Mouse (Mus musculus) fibroblast of lung, adult 2 months (primary cell): Measurements from ENCODE around the gene Cubn.

Experiments used
- DNase-seq: peaks from one replicate; pipeline ENCODE4 v3.0.0-alpha.2; 2011; ENCODE audit warnings: low read depth

Cubn gene

GRCm38 (mm10) chr2:13491734-13492133 lies at the start of gene Cubn:
TSS of gene Cubn (minus strand) at chr2:13491813.
- DNase-seq: no peak

GRCm38 (mm10) chr2:13539860-13540259 lies 48.2 kb upstream of the Cubn start:
- no peak for DNase-seq

GRCm38 (mm10) chr2:13538704-13539377 lies 47.2 kb upstream of the Cubn start:
- no peak for DNase-seq

- no peak for DNase-seq
Measured at GRCm38 (mm10) chr2:13538258-13538657, 46.6 kb upstream of the Cubn start.

GRCm38 (mm10) chr2:13537733-13538132 lies 46.1 kb upstream of the Cubn start:
- DNase-seq: no peak

- no peak for DNase-seq
Measured at GRCm38 (mm10) chr2:13536747-13537146, 45.1 kb upstream of the Cubn start.

- no peak for DNase-seq
Measured at GRCm38 (mm10) chr2:13530639-13531038, 39.0 kb upstream of the Cubn start.

GRCm38 (mm10) chr2:13529253-13529933 lies 37.8 kb upstream of the Cubn start:
- no peak for DNase-seq

GRCm38 (mm10) chr2:13527531-13527930 lies 35.9 kb upstream of the Cubn start:
- no peak for DNase-seq

- no peak for DNase-seq
Measured at GRCm38 (mm10) chr2:13527125-13527524, 35.5 kb upstream of the Cubn start.

GRCm38 (mm10) chr2:13526205-13526604 lies 34.6 kb upstream of the Cubn start:
- no peak for DNase-seq

GRCm38 (mm10) chr2:13523540-13524456 lies 32.2 kb upstream of the Cubn start:
- no peak for DNase-seq

GRCm38 (mm10) chr2:13522106-13522505 lies 30.5 kb upstream of the Cubn start:
- no peak for DNase-seq

GRCm38 (mm10) chr2:13514949-13515348 lies 23.3 kb upstream of the Cubn start:
- DNase-seq: no peak

GRCm38 (mm10) chr2:13502717-13503116 lies 11.1 kb upstream of the Cubn start:
- no peak for DNase-seq

GRCm38 (mm10) chr2:13501553-13501952 lies 9.9 kb upstream of the Cubn start:
- DNase-seq: no peak

- DNase-seq: no peak
Measured at GRCm38 (mm10) chr2:13500298-13500999, 8.8 kb upstream of the Cubn start.

- DNase-seq: no peak
Measured at GRCm38 (mm10) chr2:13499196-13499595, 7.6 kb upstream of the Cubn start.

GRCm38 (mm10) chr2:13496087-13496486 lies 4.5 kb upstream of the Cubn start:
- DNase-seq: no peak

- DNase-seq: no peak
Measured at GRCm38 (mm10) chr2:13492927-13493326, 1.3 kb upstream of the Cubn start.

GRCm38 (mm10) chr2:13490480-13490879 lies 1.1 kb downstream of the Cubn start:
- DNase-seq: no peak

GRCm38 (mm10) chr2:13486470-13486869 lies 5.1 kb downstream of the Cubn start:
- DNase-seq: no peak
